Mouse (Mus musculus) heart, embryonic 13.5 days (tissue): ENCODE measurements at regions not wholly inside any gene's neighbourhood (a gene's known extent, or its start where the extent isn't known, plus 50 kb on each side); places are given as distances from the start of the nearest gene placed in this dataset.
"Not testable (repeated sequence)": the region's sequence is repeated elsewhere in the genome, so short reads cannot be mapped to it uniquely, and the experiment has no call there.

Experiments
- ATAC-seq: fragments of 200-750 bp; cut with Nextera tagmentation; 2 replicates; pipeline ENCODE4 v1.8.0; 2017; ENCODE audit warnings: moderate TSS enrichment; ENCODE audit not compliant: insufficient number of reproducible peaks, low FRiP score, low TSS enrichment; ENCODE audit errors: extremely low read depth
- H3K27ac ChIP-seq: fragments of 300-500 bp; sonication (generic); replicated peaks from 2 replicates; pipeline ENCODE4 v1.5.1; 2015; ENCODE audit warnings: moderate library complexity, mild to moderate bottlenecking, inconsistent platforms
- H3K27me3 ChIP-seq: fragments of 300-500 bp; sonication (generic); replicated peaks from 2 replicates; pipeline ENCODE4 v1.6.1; 2015; ENCODE audit warnings: mild to moderate bottlenecking, inconsistent platforms
- H3K36me3 ChIP-seq: fragments of 300-500 bp; sonication (generic); 2 replicates; pipeline ENCODE4 v1.6.1; 2015; ENCODE audit warnings: mild to moderate bottlenecking, inconsistent platforms
- H3K4me1 ChIP-seq: fragments of 300-500 bp; sonication (generic); 2 replicates; pipeline ENCODE4 v1.6.1; 2015; ENCODE audit warnings: inconsistent platforms
- H3K4me2 ChIP-seq: fragments of 300-500 bp; sonication (generic); 2 replicates; pipeline ENCODE4 v1.6.1; 2015; ENCODE audit warnings: inconsistent platforms, mild to moderate bottlenecking, moderate library complexity
- H3K4me3 ChIP-seq: fragments of 300-500 bp; sonication (generic); 2 replicates; pipeline ENCODE4 v1.5.1; 2015; ENCODE audit warnings: moderate library complexity, mild to moderate bottlenecking, inconsistent platforms
- H3K9ac ChIP-seq: fragments of 300-500 bp; sonication (generic); 2 replicates; pipeline ENCODE4 v1.6.1; 2015; ENCODE audit warnings: inconsistent platforms, mild to moderate bottlenecking, moderate library complexity
- H3K9me3 ChIP-seq: fragments of 300-500 bp; sonication (generic); 2 replicates; pipeline ENCODE4 v1.6.1; 2016; ENCODE audit warnings: inconsistent platforms
- WGBS: fragments of 180-500 bp; shearing (Covaris S2); methylation state at CpG from one replicate; pipeline ENCODE4 v1.1.7; 2015; ENCODE audit warnings: mixed read lengths; 5-methylcytosine and 5-hydroxymethylcytosine counted together

GRCm38 (mm10) chr5:148755807-148756206 lies 173.3 kb downstream of the Katnal1 start:
- Histone ChIP-seq H3K4me1 (peaks cover 15% of the 10 kb centered on the region), H3K27ac (no peak overlapping the region), H3K27me3 (no peaks in the 10 kb centered on the region), H3K4me3 (no peak overlapping the region), H3K4me2 (no peak overlapping the region), H3K9me3 (peaks cover 9% of the 10 kb centered on the region; the same call in 1 of the 2 replicates), H3K36me3 (no peaks in the 10 kb centered on the region), H3K9ac (no peak overlapping the region)
- ATAC-seq, result no peak
- WGBS, result 75% methylated on average over 8 of the region's 8 CpGs

- Histone ChIP-seq H3K36me3 (no peaks in the 10 kb centered on the region), H3K4me3 (no peak overlapping the region), H3K9ac (no peak overlapping the region), H3K27ac (no peak overlapping the region), H3K4me1 (peaks cover 15% of the 10 kb centered on the region), H3K4me2 (no peak overlapping the region), H3K9me3 (peaks cover 9% of the 10 kb centered on the region; the same call in 1 of the 2 replicates), H3K27me3 (no peaks in the 10 kb centered on the region)
- no peak for ATAC-seq
- 62% methylated on average over 10 of the region's 10 CpGs for WGBS
These were observed 174.2 kb downstream of the Katnal1 start for GRCm38 (mm10) chr5:148754896-148755295.

GRCm38 (mm10) chr5:148754363-148754762 lies 174.8 kb downstream of the Katnal1 start:
- no peaks in the 10 kb centered on the region for H3K36me3 ChIP-seq
- H3K27ac ChIP-seq, result no peak overlapping the region
- peaks cover 15% of the 10 kb centered on the region for H3K4me1 ChIP-seq
- no peaks in the 10 kb centered on the region for H3K27me3 ChIP-seq
- peaks cover 9% of the 10 kb centered on the region; the same call in 1 of the 2 replicates for H3K9me3 ChIP-seq
- H3K9ac ChIP-seq, result no peak overlapping the region
- no peak overlapping the region for H3K4me2 ChIP-seq
- H3K4me3 ChIP-seq, result no peak overlapping the region
- ATAC-seq, result no peak
- 90% methylated on average over 6 of the region's 6 CpGs for WGBS

GRCm38 (mm10) chr5:148753457-148753856 lies 175.7 kb downstream of the Katnal1 start:
- 76% methylated on average over 4 of the region's 4 CpGs for WGBS
- Histone ChIP-seq H3K36me3 (no peaks in the 10 kb centered on the region), H3K4me1 (peaks cover 15% of the 10 kb centered on the region), H3K27me3 (no peaks in the 10 kb centered on the region), H3K9ac (no peak overlapping the region), H3K4me3 (no peak overlapping the region), H3K4me2 (no peak overlapping the region), H3K27ac (no peak overlapping the region), H3K9me3 (peaks cover 9% of the 10 kb centered on the region; the same call in 1 of the 2 replicates)
- ATAC-seq, result no peak

- no peak overlapping the region for H3K4me2 ChIP-seq
- H3K27ac ChIP-seq, result no peak overlapping the region
- H3K9ac ChIP-seq, result no peak overlapping the region
- peaks cover 9% of the 10 kb centered on the region; the same call in 1 of the 2 replicates for H3K9me3 ChIP-seq
- H3K4me3 ChIP-seq, result no peak overlapping the region
- H3K4me1 ChIP-seq, result peaks cover 6% of the 10 kb centered on the region; the same call in 1 of the 2 replicates
- no peaks in the 10 kb centered on the region for H3K36me3 ChIP-seq
- no peak for ATAC-seq
- no peaks in the 10 kb centered on the region for H3K27me3 ChIP-seq
- WGBS, result 89% methylated on average over 13 of the region's 13 CpGs
These were observed 177.1 kb downstream of the Katnal1 start for GRCm38 (mm10) chr5:148751980-148752379.

- peaks cover 5% of the 10 kb centered on the region; the same call in 1 of the 2 replicates for H3K9me3 ChIP-seq
- no peak for ATAC-seq
- 83% methylated on average over 16 of the region's 16 CpGs for WGBS
- H3K4me1 ChIP-seq, result peaks cover 4% of the 10 kb centered on the region; the same call in 1 of the 2 replicates
- no peak overlapping the region for H3K27ac ChIP-seq
- H3K36me3 ChIP-seq, result no peaks in the 10 kb centered on the region
- no peaks in the 10 kb centered on the region for H3K27me3 ChIP-seq
- no peak overlapping the region for H3K4me3 ChIP-seq
- H3K4me2 ChIP-seq, result no peak overlapping the region
- no peak overlapping the region for H3K9ac ChIP-seq
These were observed 179.0 kb downstream of the Katnal1 start for GRCm38 (mm10) chr5:148750002-148750734.

- no peaks in the 10 kb centered on the region; the same call in 1 of the 2 replicates for H3K4me1 ChIP-seq
- WGBS, result 79% methylated on average over 21 of the region's 21 CpGs
- ATAC-seq, result no peak
- no peak overlapping the region for H3K4me2 ChIP-seq
- H3K9me3 ChIP-seq, result peaks cover 5% of the 10 kb centered on the region; the same call in 1 of the 2 replicates
- H3K27me3 ChIP-seq, result no peaks in the 10 kb centered on the region
- no peak overlapping the region for H3K27ac ChIP-seq
- no peak overlapping the region for H3K4me3 ChIP-seq
- H3K9ac ChIP-seq, result no peak overlapping the region
- H3K36me3 ChIP-seq, result no peaks in the 10 kb centered on the region
These were observed 181.0 kb downstream of the Katnal1 start for GRCm38 (mm10) chr5:148747972-148748764.

- Histone ChIP-seq H3K36me3 (no peaks in the 10 kb centered on the region), H3K4me2 (no peak overlapping the region), H3K9ac (no peak overlapping the region), H3K4me1 (no peaks in the 10 kb centered on the region; the same call in 1 of the 2 replicates), H3K27ac (no peak overlapping the region), H3K9me3 (peaks cover 2% of the 10 kb centered on the region; the same call in 1 of the 2 replicates), H3K4me3 (no peak overlapping the region), H3K27me3 (no peaks in the 10 kb centered on the region)
- ATAC-seq, result no peak
- 78% methylated on average over 3 of the region's 3 CpGs for WGBS
These were observed 181.6 kb downstream of the Katnal1 start for GRCm38 (mm10) chr5:148747549-148747948.

- not testable (repeated sequence) for ATAC-seq, H3K27me3 ChIP-seq, H3K4me1 ChIP-seq, H3K4me3 ChIP-seq, H3K4me2 ChIP-seq, H3K36me3 ChIP-seq, H3K27ac ChIP-seq, H3K9me3 ChIP-seq, H3K9ac ChIP-seq
- WGBS, result 52% methylated on average over 6 of the region's 6 CpGs
These were observed 182.4 kb downstream of the Katnal1 start for GRCm38 (mm10) chr5:148746726-148747125.

- peaks cover 15% of the 10 kb centered on the region for H3K4me1 ChIP-seq
- WGBS, result 83% methylated on average over 7 of the region's 7 CpGs
- ATAC-seq, result no peak
These were observed 184.3 kb downstream of the Katnal1 start for GRCm38 (mm10) chr5:148744676-148745391.

More at GRCm38 (mm10) chr5:148744676-148745391, 184.3 kb downstream of the Katnal1 start:
- no peaks in the 10 kb centered on the region for H3K9me3 ChIP-seq
- H3K9ac ChIP-seq, result no peak overlapping the region
- no peaks in the 10 kb centered on the region for H3K36me3 ChIP-seq
- H3K4me2 ChIP-seq, result no peak overlapping the region
- no peaks in the 10 kb centered on the region for H3K27me3 ChIP-seq
- H3K27ac ChIP-seq, result no peak overlapping the region
- no peak overlapping the region for H3K4me3 ChIP-seq
